Mouse (Mus musculus) NIH3T3 (cell line): ENCODE results near the gene Nav2.

ENCODE experiments used
- DNase-seq: peaks from one replicate; pipeline ENCODE4 v3.0.0-alpha.2; 2012; ENCODE audit warnings: low read depth

Gene Nav2

DNA sequence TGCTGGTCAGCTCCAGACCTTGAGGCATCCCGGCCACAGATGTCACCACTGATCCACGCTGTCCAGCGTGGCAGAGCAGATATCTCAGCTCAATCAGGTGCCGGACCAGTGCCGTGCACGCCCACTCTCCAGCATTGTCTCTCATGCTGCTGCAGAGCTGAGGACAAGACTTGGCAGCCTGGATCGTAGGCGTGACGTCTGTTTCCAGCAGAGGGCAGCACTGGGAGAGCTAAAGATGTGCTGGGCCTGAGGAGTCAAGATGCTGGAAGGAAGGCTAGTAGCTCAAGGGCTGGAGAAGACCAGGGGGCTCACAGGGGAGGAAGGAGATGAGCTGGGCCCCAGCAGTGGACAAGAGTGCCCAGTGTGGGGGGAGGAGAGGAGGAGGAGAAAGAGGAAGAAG is 341.5 kb downstream of the Nav2 start:
- peak; percentile 97 for DNase-seq

DNA sequence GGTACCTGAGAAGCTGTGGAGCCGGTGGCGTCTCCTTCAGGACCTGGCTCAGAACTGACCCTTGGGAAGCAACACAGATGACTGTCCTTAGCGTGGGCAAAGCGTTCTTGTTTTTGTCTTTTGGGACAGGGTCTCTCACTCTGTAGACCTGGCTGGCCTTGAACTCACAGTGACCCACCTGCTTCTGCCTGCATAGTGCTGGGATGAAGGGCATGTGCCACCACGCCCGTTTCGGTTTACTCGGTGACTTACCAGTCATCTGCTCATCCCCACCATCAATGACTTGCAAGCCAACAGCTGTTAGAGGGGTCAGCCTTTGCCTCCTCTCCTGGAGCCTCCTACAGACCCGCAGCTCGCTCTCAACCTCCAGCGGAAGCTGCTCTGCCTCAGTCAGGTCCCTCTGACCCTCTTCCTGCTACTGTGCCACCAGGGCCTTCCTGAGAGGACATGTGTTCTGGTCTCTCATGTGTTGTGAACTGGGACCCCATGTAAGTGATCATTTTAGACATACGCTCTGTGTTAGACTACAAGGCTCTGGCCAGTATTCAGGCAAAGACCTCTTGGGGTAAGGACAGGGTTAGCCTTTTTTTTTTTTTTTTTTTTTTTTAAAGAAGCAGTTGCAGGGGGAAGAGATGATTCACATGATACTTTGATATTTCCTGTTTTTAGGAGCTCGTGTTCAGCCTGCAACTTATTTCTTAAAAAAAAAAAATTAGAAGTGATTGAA is 342.2 kb downstream of the Nav2 start:
- peak; percentile 37 for DNase-seq

DNA sequence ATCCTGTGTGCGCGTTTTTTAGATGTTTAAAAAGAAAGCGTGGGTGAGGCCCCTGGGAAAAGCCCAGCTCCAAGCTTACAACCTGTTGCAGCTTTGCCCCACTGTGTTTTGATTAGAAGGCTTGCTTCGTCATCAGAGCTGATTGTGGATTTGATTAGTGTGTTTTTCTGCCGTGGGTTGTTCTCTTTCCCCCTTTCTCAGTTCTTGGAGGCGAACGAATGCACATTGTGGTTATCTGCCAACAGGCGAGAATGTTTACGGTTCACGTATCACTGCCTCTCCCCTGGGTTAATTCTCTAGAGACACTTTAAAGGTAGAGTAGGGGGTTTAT is 342.8 kb downstream of the Nav2 start:
- peak; percentile 68 for DNase-seq

DNA sequence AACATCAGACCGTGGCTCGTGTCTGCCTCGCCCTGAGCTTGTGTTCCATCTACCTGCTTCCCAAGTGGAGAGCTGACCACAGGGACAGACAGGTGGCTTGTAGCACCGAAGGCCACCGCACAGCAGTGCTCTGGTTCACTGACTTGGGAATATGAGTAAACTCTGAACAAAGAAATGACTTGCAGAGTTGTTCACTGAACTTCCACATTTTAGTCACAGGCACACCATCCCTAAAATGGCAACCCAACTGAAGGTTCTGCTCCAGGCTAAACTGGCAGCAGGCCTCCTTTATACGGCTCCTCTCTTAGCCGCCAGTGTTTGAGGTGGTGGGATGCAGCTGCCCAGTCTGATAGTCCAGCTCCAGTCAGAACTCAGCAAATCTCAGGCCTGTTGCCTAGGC is 343.9 kb downstream of the Nav2 start:
- no peak for DNase-seq

DNA sequence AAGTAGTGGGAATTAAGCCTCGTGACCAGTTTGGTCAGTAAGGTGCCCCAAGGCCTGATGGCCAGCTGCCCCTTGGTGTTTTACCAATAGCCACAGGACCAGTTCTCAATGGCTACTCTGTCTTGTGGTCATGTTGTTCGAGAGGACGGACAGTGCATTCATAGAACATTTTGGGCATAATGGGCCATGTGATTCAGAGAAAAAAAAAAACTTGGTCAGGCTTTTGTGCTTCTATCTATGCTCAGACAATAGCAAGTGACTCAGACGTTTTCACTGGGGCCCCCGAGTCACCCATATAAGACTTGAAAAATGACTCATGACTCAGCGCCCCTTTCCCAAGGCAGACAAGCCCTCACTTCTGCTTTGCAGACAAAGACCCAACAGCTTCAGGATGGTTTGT is 344.4 kb downstream of the Nav2 start:
- peak; percentile 57 for DNase-seq

DNA sequence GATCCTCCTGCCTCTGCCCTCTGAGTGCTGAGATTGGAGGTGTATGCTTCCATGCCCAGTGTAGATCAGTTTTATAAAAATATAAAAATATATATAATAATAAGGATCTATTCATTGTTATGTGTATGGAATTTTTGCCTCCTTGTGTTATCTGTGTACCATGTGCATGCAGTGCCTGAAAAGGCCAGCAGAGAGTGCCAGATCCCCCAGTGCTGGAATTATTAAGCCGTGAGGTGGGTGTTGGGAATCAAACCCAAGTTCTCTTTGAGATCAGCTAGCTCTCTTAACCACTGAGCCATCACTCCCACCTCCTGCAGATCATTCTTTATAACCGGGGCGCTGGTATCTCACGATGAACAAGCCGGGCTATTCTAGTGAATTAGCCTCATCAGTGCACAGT is 346.5 kb downstream of the Nav2 start:
- DNase-seq, result no peak

DNA sequence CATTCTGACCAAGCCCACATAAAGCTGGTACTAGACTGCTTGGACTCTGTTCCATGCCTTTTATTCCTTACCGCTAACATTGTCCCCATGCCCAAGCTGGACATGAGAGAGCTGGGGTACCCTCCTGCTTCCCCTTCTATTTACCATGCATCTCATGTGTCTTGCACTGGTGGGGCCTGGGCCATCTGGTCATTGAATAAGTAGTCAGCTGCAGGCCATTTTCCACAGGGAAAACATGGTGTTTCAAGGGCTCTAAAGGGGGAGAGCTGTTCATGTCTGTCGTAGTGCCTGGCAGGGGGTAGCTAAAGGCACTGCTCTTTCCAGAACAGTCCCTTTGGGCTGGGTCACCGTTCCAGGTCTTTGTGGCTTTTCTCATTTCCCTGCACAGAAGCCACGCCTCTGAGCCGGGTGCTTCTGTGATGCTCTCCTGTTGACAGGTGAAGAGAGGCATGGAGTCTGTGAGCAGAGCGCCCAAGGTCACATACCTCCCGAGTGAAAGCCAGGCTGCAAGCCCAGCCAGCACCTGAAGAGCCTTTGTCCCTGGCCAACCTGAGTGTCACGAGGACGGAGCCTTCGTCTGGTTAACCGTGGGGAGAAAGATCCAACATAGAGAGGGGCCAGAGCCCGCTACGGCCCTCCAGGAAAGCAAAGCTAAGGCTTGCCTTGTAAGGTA is 348.9 kb downstream of the Nav2 start:
- no peak for DNase-seq

DNA sequence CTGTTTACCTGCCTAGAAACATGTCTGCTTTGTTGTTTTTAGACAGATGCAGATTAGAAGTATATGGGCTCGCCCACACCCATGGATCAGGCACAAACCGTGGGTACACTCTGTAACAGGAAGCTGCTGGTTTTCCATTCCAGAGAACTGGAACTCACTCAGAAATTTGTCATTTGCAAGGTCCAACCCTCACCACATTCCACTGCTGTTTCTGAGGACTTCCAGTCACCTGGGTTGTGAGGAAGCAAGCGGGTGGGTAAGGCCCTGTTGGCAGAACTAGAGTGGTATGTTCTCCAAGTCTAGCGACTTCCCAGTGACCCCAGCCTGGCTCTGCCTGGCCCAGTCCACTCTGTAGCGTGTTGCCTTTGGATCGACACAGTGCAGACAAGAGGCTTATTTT is 349.6 kb downstream of the Nav2 start:
- no peak for DNase-seq

DNA sequence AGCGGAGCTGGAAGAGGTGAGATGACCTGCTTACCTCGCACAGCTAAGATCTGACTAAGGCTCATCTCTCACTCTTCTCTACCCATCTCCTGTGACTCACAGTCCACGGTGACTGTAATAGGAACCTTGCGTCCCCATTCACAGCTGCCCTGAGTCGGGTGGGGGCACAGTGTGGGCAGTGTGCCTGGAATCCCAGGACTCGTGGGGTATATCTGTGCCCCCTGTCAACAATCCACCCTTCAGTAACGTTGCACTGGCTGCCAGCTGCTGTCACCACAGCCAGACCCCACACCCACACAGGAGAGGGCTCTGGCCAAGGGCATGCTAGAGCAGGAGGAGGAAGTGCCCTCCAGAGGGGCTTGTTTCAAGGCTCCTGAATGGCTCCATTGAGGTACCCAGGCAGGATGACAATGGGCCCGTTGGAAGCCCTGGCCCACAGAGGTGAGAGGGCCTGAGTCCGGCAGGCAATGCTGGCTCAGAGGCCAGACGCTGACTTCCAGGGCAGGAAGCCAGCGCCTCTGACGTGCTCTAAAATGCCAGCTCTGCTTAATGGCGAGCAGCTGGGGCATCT is 353.5 kb downstream of the Nav2 start:
- no peak for DNase-seq

DNA sequence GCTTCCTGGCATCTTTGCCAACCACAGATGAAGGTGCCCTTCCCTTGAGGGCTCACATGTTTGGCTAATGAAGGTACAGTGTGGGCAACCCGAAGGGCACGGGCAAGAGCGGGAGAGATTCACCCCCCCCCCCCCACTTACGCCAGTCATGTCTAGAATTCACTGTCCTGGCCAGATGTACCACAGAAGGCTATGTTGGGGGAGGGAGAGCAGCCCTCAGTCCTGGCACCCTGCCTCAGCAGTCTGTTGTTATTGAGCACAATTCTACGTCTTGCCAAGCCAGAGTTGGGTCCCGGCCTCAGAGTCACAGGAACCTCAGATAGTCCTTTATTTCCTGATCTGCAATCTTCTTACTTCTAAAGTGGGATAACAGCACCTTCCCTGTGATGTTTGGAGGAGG is 357.9 kb downstream of the Nav2 start:
- peak; percentile 66 for DNase-seq

DNA sequence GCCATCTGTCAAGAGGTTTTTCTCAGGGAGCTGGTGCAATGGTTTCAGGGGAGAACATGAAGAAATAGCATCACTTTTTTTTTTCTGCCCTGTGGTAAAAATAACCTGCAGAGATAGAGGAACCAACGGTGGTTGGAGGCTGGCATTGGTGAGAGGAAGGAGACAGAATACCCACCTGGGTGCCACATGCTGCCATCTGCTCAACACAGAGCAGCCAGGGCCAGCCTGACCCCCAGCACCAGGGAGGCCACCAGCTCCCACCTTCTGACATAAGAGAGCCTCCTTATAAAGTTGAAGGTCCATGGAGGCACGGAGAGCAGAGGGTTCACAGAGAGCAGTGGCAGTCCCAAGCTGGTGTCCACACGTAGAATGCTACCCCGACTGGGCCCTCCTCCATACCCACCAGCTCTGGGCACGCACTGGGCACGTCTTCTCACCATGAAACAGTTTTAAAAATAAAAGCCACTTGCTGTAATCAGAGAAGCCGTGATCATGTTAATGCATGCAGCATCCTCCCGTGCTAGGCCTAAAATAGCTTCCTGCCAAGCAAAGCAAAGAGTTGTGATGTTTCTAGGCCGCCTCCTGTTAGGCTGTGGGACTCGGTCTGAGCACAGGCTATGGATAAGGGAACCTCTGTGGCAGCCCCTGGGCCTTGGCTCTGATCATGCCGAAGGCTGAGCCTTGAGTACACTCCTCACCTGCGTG is 359.3 kb downstream of the Nav2 start:
- no peak for DNase-seq

DNA sequence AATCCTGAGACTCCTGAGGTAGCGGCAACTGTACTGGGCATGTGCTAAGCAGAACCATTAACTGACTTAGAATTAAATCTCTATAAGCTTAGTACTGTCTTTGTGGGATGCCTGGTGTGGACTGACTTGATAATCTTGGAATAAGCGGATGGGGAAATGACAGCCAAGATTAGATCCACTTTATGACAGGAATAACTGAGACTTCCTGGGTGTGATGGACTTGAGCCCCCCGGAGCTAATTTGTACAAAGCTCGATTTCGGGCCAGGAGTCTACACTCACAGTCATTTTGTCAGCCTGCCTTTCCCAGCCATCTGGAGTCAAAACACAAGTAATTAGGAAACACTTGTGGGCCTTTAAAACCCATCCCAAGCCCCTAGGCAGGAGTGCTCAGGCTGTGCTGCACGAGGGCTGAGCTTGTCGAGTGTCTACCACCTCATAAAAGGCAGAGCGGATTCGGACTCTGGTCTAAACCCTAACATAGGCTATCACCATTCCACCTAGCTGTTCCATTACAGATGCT is 359.9 kb downstream of the Nav2 start:
- no peak for DNase-seq

DNA sequence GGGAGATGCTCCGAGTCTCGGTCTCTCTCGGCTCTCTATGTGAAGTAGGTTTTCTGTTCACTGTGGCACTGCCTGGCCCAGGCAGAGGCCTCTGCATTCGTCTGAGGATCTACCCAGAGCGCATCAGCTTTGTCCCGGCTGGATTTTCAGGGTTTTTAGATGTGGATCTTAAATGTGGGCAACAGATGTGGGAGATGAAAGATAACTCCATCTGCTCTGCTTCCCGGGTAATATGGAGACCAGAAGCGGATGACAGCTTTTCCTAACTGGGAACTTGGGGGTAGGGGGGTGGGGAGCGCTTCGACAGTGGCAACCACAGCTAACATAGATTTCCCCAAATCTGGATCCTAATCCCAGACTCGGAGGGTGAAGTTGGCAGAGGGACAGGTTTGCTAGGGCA is 362.3 kb downstream of the Nav2 start:
- DNase-seq, result no peak

DNA sequence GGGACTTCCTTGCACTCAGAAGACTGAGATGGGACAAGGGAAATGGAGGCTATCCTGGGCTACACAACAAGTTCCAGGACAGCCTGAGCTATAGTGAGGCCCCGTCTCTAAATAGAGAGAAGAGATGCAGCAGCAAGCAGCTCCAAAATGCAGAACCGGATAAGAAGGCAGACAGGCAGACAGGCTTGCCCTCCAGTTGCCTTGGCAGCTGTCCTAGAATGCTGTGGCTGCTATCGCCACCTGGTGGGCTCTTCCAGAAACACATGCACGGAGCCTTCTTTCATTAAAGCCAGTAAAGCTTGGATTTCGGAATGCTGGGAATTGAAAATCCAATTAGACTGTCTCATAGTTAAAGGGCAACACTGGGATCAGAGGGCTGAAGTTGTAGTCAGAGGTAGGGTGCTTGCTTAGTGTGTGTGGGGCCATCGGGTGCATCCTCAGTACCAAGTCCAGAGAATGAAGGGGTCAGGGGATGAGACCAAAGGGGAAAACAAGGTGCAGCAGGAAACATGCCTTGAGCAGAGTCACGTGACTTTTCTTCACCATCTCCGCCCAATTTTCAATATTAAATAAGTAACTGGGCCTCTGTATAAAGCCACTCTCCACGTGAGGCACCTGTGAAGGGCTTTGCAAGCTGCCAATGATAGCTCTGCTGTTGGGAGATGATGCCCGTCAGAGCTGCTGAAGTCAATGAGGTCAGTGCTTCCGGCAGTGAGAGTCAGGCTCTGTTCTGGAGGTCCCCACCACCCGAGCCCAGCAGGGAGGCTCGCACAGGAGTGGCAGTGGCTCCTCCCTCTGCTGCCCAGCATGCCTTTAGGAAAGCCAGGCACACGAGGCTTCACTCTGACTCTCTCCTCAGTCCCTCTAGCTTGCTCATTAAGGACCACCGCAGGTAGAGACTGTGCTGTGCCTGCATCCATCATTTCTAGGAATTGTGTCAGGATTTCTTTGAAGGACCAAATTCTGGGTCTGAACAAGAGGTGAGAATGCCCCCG is 364.2 kb downstream of the Nav2 start:
- DNase-seq, result peak; percentile 92

DNA sequence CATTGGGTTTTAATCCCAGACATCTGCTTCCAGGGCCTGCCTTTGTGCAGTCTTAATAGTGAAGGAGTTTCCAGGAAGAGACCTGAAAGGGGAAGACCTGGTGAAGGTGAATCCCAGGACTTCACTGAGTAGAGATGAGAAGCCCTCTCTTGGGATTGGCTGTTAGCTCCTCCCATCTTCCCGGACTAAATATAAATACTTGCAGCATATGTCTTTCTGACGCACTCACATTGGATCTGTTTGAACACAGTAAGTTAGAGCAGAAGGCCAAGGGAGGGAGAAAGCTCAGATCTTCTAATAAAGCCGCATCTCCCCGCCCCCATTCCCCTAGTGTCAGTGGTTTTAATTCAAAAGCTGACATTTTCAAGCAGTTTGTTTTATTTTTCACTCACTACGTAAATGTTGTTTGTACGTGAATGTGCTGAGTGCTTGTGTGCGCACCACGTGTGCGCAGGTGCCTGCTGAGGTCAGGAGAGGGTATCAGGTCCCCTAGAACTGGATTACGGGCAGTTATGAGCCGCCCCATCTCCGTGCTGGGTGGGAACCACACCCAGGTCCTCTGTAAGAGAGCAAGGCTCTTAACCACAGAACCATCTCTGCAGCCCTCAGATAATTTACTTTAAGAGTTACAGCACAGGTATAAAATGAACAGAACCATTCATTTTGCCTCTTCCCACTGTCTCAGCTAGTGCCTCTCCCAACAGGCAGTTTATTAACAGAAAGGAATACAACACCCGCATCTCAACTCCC is 365.6 kb downstream of the Nav2 start:
- no peak for DNase-seq

DNA sequence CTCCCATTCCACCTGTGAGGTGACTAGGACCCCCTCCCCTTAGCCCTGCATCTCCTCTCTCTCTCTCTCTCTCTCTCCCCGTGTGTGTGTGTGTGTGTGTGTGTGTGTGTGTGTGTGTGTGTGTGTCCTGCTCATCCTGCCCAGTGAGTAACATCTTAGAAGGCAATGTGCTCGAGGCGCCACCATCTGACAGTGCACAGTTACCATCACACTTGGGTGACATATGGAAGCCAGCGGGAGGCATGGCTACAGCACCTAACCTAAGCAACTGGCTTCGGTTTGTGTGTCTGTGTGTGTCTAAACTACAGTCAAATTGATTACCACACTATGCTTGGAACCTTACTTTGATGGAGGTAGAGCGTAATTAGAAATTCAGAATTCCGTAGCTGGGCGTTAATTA is 366.2 kb downstream of the Nav2 start:
- no peak for DNase-seq

DNA sequence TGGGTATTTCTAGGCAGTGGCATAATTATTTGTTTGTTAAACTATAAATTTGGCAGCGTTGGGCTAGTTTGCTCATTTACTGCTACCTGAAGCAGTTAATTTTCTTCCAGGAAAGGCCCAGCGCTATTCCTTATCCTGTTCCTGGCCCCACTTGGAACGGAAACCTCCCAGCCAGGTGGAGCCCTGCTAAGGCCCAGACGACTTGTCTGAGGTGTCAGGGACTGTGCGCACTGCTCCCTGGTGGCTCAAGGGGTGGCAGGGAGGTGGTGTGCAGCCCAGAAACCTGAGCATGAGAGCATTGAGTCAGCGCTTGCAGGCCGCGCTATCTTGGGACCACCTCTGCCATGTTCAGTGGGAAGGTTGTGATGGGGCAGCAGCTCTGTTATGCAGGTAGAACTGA is 367.6 kb downstream of the Nav2 start:
- no peak for DNase-seq

DNA sequence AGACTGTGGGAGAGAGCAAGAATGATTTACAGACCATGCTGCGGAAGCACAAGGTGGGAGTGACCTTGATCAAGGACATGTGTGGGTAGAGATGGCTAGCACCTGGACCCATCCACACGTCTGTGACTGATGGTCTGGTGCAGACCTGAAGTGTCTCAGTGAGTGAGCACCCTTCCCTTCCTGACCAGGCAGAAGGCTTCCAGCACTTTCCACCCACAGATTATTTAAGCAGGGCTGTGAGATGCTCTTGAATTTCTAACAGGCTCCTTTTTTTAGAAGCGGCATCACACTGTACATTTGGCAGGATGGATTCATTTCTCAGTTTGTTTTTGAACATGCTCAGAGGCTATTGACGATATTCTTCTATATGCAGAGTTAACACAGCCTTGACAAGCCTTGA is 369.2 kb downstream of the Nav2 start:
- no peak for DNase-seq

DNA sequence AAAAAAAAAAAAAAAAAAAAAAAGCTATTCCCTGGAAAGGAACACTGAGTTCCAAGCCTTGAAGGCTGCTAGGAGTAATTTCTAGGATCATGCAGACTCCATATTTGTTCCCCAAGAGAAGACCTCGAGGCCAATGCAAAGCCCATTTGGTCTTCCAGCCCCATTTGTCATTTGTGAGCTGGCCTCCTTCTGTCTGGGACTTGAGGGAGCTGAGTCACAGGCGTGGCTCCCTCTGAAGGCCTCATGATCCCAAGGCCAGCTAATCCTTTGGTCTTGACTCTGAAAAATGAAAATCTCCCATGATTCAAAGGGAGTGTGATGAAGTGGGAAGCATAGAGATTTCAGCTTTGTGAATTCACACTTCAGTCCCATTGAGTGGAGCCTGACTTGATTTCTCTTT is 370.0 kb downstream of the Nav2 start:
- DNase-seq, result peak; percentile 43

DNA sequence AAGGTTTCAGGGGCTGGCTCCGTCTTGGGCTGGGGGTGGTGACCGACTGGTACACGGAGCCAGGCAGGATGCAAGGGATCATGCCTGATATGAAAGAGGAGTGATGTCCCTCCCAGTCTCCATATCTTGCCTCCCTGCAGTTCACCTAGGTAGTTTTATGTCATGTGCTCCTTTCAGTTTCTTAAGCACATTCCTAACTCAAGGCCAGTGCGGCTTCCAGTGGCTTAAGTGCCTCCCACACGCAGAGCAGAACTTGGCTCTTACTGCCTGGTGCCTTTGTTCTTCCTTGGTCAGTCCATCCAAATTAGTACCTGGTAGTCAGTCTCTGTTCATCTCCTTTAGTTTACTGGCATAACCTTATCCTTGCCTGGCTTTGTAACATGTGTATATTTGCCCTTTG is 371.9 kb downstream of the Nav2 start:
- DNase-seq, result no peak

DNA sequence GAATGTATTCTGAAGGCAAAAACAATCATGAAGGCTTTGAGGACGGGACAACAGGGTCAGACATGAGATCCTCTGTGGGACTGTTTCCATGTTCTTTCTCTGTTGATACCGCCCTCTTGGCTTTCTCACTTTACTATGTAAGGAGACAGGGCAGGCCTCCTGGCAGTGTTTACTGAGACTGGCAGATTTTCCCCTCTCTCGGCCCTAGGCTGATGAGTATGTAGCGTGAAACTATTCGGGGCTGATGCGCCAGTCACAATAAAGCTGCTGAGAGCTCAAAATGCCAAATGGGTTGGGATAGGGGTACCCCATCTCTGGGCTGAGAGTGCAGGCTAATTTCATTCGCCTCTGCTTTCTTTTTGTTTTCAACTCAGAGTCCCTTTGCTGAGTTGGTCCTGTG is 373.9 kb downstream of the Nav2 start:
- DNase-seq, result no peak
